Comparison of ENCODE assay signal across 8 mouse cellular contexts in genomic region chr16:97292484-97293048, GRCm38 (mm10).
DNase-seq lines count a peak whose midpoint lies in the region; ATAC-seq and TF ChIP-seq lines count a peak whose summit lies in the region.

No protein-coding gene starts in this region.

- H3K36me3 ChIP-seq in forebrain, embryonic 14.5 days (ENCODE audit: control insufficient read depth, insufficient read depth, low read length): no peaks in the 10 kb centered on the region
- no peaks in the 10 kb centered on the region for H3K36me3 ChIP-seq in neural tube, embryonic 15.5 days

- H3K27ac ChIP-seq in layer of hippocampus, adult 2 months: no peak overlapping the region
- no peak overlapping the region; the same call in 1 of the 2 replicates for H3K27ac ChIP-seq in forebrain, embryonic 14.5 days (ENCODE audit: low read depth, low read length)
- H3K27ac ChIP-seq in neural tube, embryonic 15.5 days (replicated peaks): peak overlapping the region; percentile 73
- H3K27ac ChIP-seq in left cerebral cortex, adult 2 months: no peak overlapping the region

- ATAC-seq in forebrain, embryonic 14.5 days: peak; percentile 28; the same call in 1 of the 2 replicates
- ATAC-seq in neural tube, embryonic 15.5 days (ENCODE audit: low FRiP score): peak; percentile 76

- H3K27me3 ChIP-seq in forebrain, embryonic 14.5 days (replicated peaks; ENCODE audit: control insufficient read depth, insufficient read depth, low read length): no peaks in the 10 kb centered on the region
- no peaks in the 10 kb centered on the region for H3K27me3 ChIP-seq in neural tube, embryonic 15.5 days (replicated peaks)

- peaks cover 18% of the 10 kb centered on the region for H3K4me1 ChIP-seq in forebrain, embryonic 14.5 days (ENCODE audit: control insufficient read depth, insufficient read depth, low read length)
- H3K4me1 ChIP-seq in neural tube, embryonic 15.5 days: peaks cover 22% of the 10 kb centered on the region

- no peaks in the 10 kb centered on the region for H3K9me3 ChIP-seq in forebrain, embryonic 14.5 days (replicated peaks; ENCODE audit: control insufficient read depth, low read length)
- H3K9me3 ChIP-seq in neural tube, embryonic 15.5 days (replicated peaks): no peaks in the 10 kb centered on the region

- intact Hi-C loops in left cerebral cortex, adult 2 months (cut with DNase I): loop anchor here (2.0 to 10.0 kb wide), 3 partner anchors 396 to 610 kb away; no protein-coding TSS in a partner anchor

- H3K4me3 ChIP-seq in layer of hippocampus, adult 2 months: peak overlapping the region; percentile 33; the same call in 1 of the 2 replicates
- no peak overlapping the region for H3K4me3 ChIP-seq in forebrain, embryonic 14.5 days (ENCODE audit: low read depth, low read length)
- H3K4me3 ChIP-seq in neural tube, embryonic 15.5 days (replicated peaks): no peak overlapping the region
- no peak overlapping the region for H3K4me3 ChIP-seq in left cerebral cortex, adult 2 months

- no peak for DNase-seq in layer of hippocampus, adult 2 months (ENCODE audit: low spot score in 2 of 2)
- no peak for DNase-seq in layer of hippocampus, postnatal 10 days (ENCODE audit: low spot score in 2 of 2)
- peak; percentile 54 for DNase-seq in forebrain, embryonic 14.5 days (ENCODE audit: low spot score)
- peak; percentile 34 for DNase-seq in kidney, postnatal 10 days
- no peak for DNase-seq in left cerebral cortex, adult 2 months (ENCODE audit: extremely low spot score in 1 of 2, low spot score in 2 of 2)
- no peak for DNase-seq in frontal cortex, postnatal 36 days (ENCODE audit: low spot score in 2 of 2)
- no peak for DNase-seq in testis, postnatal 10 days (ENCODE audit: low spot score)

- H3K4me2 ChIP-seq in forebrain, embryonic 14.5 days (ENCODE audit: low read length): peak overlapping the region; percentile 28
- H3K4me2 ChIP-seq in neural tube, embryonic 15.5 days: peak overlapping the region; percentile 43

- TF ChIP-seq CTCF in layer of hippocampus, adult 2 months (conservative IDR thresholded peaks at IDR 0.05): no peak
- no peak for TF ChIP-seq CTCF in left cerebral cortex, adult 2 months (IDR thresholded peaks at IDR 0.05)

- WGBS in forebrain, embryonic 14.5 days: 2% methylated on average over 11 of the region's 11 CpGs
- 2% methylated on average over 10 of the region's 11 CpGs for WGBS in neural tube, embryonic 15.5 days

- no peak overlapping the region for H3K9ac ChIP-seq in forebrain, embryonic 14.5 days (ENCODE audit: low read length)
- no peak overlapping the region for H3K9ac ChIP-seq in neural tube, embryonic 15.5 days (replicated peaks)

Comparison
In these comparisons a context has a peak if more than half of its experiments do, and no peak if none do; other contexts are left out.
1. DNase-seq: peak in forebrain, embryonic 14.5 days (single experiment) and kidney, postnatal 10 days (single experiment); none in layer of hippocampus, adult 2 months (0 of 2), layer of hippocampus, postnatal 10 days (0 of 2), left cerebral cortex, adult 2 months (0 of 2), frontal cortex, postnatal 36 days (0 of 2) and testis, postnatal 10 days (single experiment).